ENCODE assay signal across 28 mouse cellular contexts in the genomic region with DNA sequence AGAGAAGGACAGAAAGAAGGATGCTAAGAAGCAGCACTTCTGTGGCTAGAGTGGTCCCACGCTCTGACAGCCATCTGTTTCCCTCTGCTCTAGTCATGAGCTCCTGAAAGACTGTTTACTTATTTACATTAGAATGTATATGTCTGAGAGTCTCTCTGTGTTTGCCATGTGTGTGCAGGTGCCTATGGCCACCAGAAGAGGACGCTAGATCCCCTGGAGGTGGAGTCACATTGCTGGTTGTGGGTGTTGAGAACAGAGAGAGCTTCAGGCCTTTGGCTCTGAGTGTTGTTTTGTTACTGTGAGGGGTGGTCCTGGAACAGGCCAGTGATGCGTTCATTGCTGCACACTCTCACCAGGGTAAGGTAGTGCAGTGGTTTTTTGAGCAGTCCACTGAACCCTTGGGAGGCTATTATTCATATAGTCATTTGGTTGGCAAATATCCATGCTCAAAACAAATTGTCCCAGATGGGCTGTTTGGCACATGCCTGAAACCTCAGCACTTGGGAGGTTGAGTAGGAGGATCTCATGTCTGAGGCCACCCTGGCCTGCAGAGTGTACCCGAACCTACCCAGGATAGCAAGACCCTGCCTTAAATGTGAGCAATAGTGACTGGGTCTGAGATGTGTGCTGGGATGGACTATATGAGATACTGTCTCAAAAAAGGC.
DNase-seq lines count a peak whose midpoint lies in the region; ATAC-seq and TF ChIP-seq lines count a peak whose summit lies in the region.
"Had no signal": no experiment of that assay in that cellular context is flagged by ENCODE, and none has a peak within 500 bp of the region (broad histone marks: within the 10 kb centered on the region; RNA-seq: fewer than 3 reads in every experiment).

No protein-coding gene starts in this region.

- no peak for ATAC-seq in liver, embryonic 14.5 days (ENCODE audit: insufficient read depth)
- ATAC-seq in liver, embryonic 12.5 days = no peak
- no peak for ATAC-seq in midbrain, embryonic 14.5 days (ENCODE audit: low FRiP score, low TSS enrichment)
- ATAC-seq: activated CD4-positive, CD25-positive, alpha-beta regulatory T cell, adult 4 months; forebrain, embryonic 15.5 days; intestine, embryonic 16.5 days; midbrain, embryonic 15.5 days had no signal

- no peaks in the 10 kb centered on the region for H3K9me3 ChIP-seq in liver, embryonic 14.5 days (ENCODE audit: control insufficient read depth, low read length)
- H3K9me3 ChIP-seq in liver, embryonic 12.5 days (replicated peaks) = no peaks in the 10 kb centered on the region
- no peaks in the 10 kb centered on the region for H3K9me3 ChIP-seq in ES-Bruce4 (replicated peaks; ENCODE audit: control insufficient read depth, insufficient read depth, low read length, poor library complexity, severe bottlenecking)
- H3K9me3 ChIP-seq in midbrain, embryonic 14.5 days (ENCODE audit: control insufficient read depth, low read length) = no peaks in the 10 kb centered on the region
- H3K9me3 ChIP-seq: embryonic facial prominence, embryonic 10.5 days; forebrain, embryonic 15.5 days; hindbrain, embryonic 15.5 days; kidney, embryonic 15.5 days; limb, embryonic 10.5 days; midbrain, embryonic 15.5 days; neural tube, embryonic 13.5 days had no signal

- peak; percentile 51 for TF ChIP-seq CTCF in liver, embryonic 14.5 days (IDR thresholded peaks at IDR 0.05; ENCODE audit: low read depth)
- TF ChIP-seq CTCF in ES-Bruce4 (IDR thresholded peaks at IDR 0.05; ENCODE audit: low read depth, low read length) = peak; percentile 45

- peaks cover under 1 to 8% of the 10 kb centered on the region in 2 experiments for H3K4me1 ChIP-seq in liver, embryonic 14.5 days (replicated peaks; ENCODE audit: control insufficient read depth in 2 of 2, insufficient read depth in 2 of 2, low read length in 1 of 2)
- peaks cover 12% of the 10 kb centered on the region for H3K4me1 ChIP-seq in liver, embryonic 12.5 days
- H3K4me1 ChIP-seq in ES-Bruce4 (ENCODE audit: control insufficient read depth, insufficient read depth, low read length) = no peaks in the 10 kb centered on the region
- H3K4me1 ChIP-seq in midbrain, embryonic 14.5 days (ENCODE audit: control insufficient read depth, insufficient read depth, low read length) = peaks cover under 1% of the 10 kb centered on the region; the same call in 1 of the 2 replicates
- H3K4me1 ChIP-seq: embryonic facial prominence, embryonic 10.5 days; kidney, embryonic 15.5 days; limb, embryonic 10.5 days had no signal

- no peak overlapping the region for H3K9ac ChIP-seq in liver, embryonic 14.5 days (replicated peaks)
- no peak overlapping the region for H3K9ac ChIP-seq in liver, embryonic 12.5 days
- no peak overlapping the region for H3K9ac ChIP-seq in ES-Bruce4 (ENCODE audit: low read depth, poor library complexity, severe bottlenecking)
- no peak overlapping the region for H3K9ac ChIP-seq in midbrain, embryonic 14.5 days (replicated peaks; ENCODE audit: low read length)
- H3K9ac ChIP-seq: forebrain, embryonic 15.5 days; hindbrain, embryonic 15.5 days; kidney, embryonic 15.5 days; lung, embryonic 14.5 days; midbrain, embryonic 15.5 days; neural tube, embryonic 13.5 days had no signal

- H3K36me3 ChIP-seq in liver, embryonic 14.5 days (replicated peaks; ENCODE audit: control insufficient read depth, insufficient read depth, low read depth) = no peaks in the 10 kb centered on the region
- no peaks in the 10 kb centered on the region for H3K36me3 ChIP-seq in liver, embryonic 12.5 days
- no peaks in the 10 kb centered on the region for H3K36me3 ChIP-seq in ES-Bruce4 (ENCODE audit: control insufficient read depth, insufficient read depth, low read length, poor library complexity, severe bottlenecking)
- H3K36me3 ChIP-seq in midbrain, embryonic 14.5 days (ENCODE audit: control insufficient read depth, insufficient read depth, low read length) = no peaks in the 10 kb centered on the region
- H3K36me3 ChIP-seq: embryonic facial prominence, embryonic 10.5 days; forebrain, embryonic 15.5 days; hindbrain, embryonic 15.5 days; kidney, embryonic 15.5 days; limb, embryonic 10.5 days; midbrain, embryonic 15.5 days; neural tube, embryonic 13.5 days had no signal

- TF ChIP-seq POLR2A in ES-Bruce4 (IDR thresholded peaks at IDR 0.05; ENCODE audit: insufficient read depth, low read length) = no peak

- no peak overlapping the region for H3K4me2 ChIP-seq in liver, embryonic 14.5 days (ENCODE audit: low read depth)
- no peak overlapping the region for H3K4me2 ChIP-seq in liver, embryonic 12.5 days
- no peak overlapping the region for H3K4me2 ChIP-seq in midbrain, embryonic 14.5 days (ENCODE audit: low read length)
- H3K4me2 ChIP-seq: forebrain, embryonic 15.5 days; hindbrain, embryonic 15.5 days; kidney, embryonic 15.5 days; lung, embryonic 14.5 days; midbrain, embryonic 15.5 days; neural tube, embryonic 13.5 days had no signal

- no peak overlapping the region for H3K4me3 ChIP-seq in liver, embryonic 14.5 days (ENCODE audit: insufficient read depth in 1 of 2, low read depth in 2 of 2, low read length in 2 of 2)
- no peak overlapping the region for H3K4me3 ChIP-seq in liver, embryonic 12.5 days
- no peak overlapping the region for H3K4me3 ChIP-seq in ES-Bruce4 (ENCODE audit: low read depth, low read length)
- no peak overlapping the region for H3K4me3 ChIP-seq in midbrain, embryonic 14.5 days (replicated peaks; ENCODE audit: low read depth, low read length)
- H3K4me3 ChIP-seq: embryonic facial prominence, embryonic 10.5 days; forebrain, embryonic 15.5 days; hindbrain, embryonic 15.5 days; kidney, embryonic 15.5 days; limb, embryonic 10.5 days; midbrain, embryonic 15.5 days; neural tube, embryonic 13.5 days had no signal

- 77% methylated on average over 4 of the region's 4 CpGs for WGBS in liver, embryonic 14.5 days (ENCODE audit: insufficient replicate concordance)
- 69% methylated on average over 4 of the region's 4 CpGs for whole genome bisulfite sequencing in liver, embryonic 12.5 days (ENCODE audit: insufficient replicate concordance)
- 84% methylated on average over 4 of the region's 4 CpGs for WGBS in midbrain, embryonic 14.5 days

- DNase-seq in heart, adult 11 months = peak; percentile 83
- no peak for DNase-seq in heart, postnatal 10 days
- no peak for DNase-seq in liver, embryonic 14.5 days (ENCODE audit: low read depth in 3 of 3, low spot score in 3 of 3)
- peak; percentile 42 for DNase-seq in adipocyte (ENCODE audit: low spot score)
- DNase-seq in T-cell, adult 2 months (ENCODE audit: low spot score) = no peak
- no peak for DNase-seq in midbrain, embryonic 14.5 days
- DNase-seq: adrenal gland, postnatal 10 days; cerebellum, adult 9-10 months; gastrocnemius, postnatal 14 days; heart, adult 18-20 months; heart, postnatal 4 days; kidney, postnatal 36 days; lung, embryonic 14.5 days; lung, postnatal 4 days; right cerebral cortex, adult 18-20 months; right cerebral cortex, postnatal 4 days; thymus, postnatal 14 days had no signal

- H3K27ac ChIP-seq in liver, embryonic 14.5 days = no peak overlapping the region
- H3K27ac ChIP-seq in liver, embryonic 12.5 days = no peak overlapping the region
- no peak overlapping the region for H3K27ac ChIP-seq in ES-Bruce4 (ENCODE audit: insufficient read depth, low read length)
- H3K27ac ChIP-seq in midbrain, embryonic 14.5 days (replicated peaks; ENCODE audit: low read depth, low read length) = no peak overlapping the region
- H3K27ac ChIP-seq: embryonic facial prominence, embryonic 10.5 days; forebrain, embryonic 15.5 days; hindbrain, embryonic 15.5 days; kidney, embryonic 15.5 days; limb, embryonic 10.5 days; midbrain, embryonic 15.5 days; neural tube, embryonic 13.5 days had no signal

- TF ChIP-seq EP300 in liver, embryonic 14.5 days (IDR thresholded peaks at IDR 0.05; ENCODE audit: low read depth) = no peak
- TF ChIP-seq EP300 in ES-Bruce4 (IDR thresholded peaks at IDR 0.05; ENCODE audit: insufficient read depth, low read depth, low read length) = no peak

- intact Hi-C loops in heart, postnatal 10 days (cut with DNase I) = no loop called here

- H3K27me3 ChIP-seq in liver, embryonic 14.5 days (ENCODE audit: control insufficient read depth, insufficient read depth, low read length) = no peaks in the 10 kb centered on the region
- no peaks in the 10 kb centered on the region for H3K27me3 ChIP-seq in liver, embryonic 12.5 days (replicated peaks)
- H3K27me3 ChIP-seq in ES-Bruce4 (ENCODE audit: control insufficient read depth, insufficient read depth, low read length, poor library complexity, severe bottlenecking) = no peaks in the 10 kb centered on the region
- H3K27me3 ChIP-seq in midbrain, embryonic 14.5 days (ENCODE audit: control insufficient read depth, insufficient read depth, low read length) = no peaks in the 10 kb centered on the region
- H3K27me3 ChIP-seq: forebrain, embryonic 15.5 days; hindbrain, embryonic 15.5 days; kidney, embryonic 15.5 days; midbrain, embryonic 15.5 days; neural tube, embryonic 13.5 days had no signal

Comparison
In these comparisons a context has a peak if more than half of its experiments do, and no peak if none do; other contexts are left out.
1. DNase-seq: peak in heart, adult 11 months (single experiment) and adipocyte (single experiment); none in heart, postnatal 10 days (0 of 2), liver, embryonic 14.5 days (0 of 3), T-cell, adult 2 months (single experiment) and midbrain, embryonic 14.5 days (single experiment).